ENCODE assay signal across 23 mouse cellular contexts in genomic region chr6:136489899-136490298, GRCm38 (mm10). TPM values are rescaled to one million over a fixed set of nuclear protein-coding genes. Genes with fewer than 3 reads are reported as not detected.
DNase-seq lines count a peak whose midpoint lies in the region; ATAC-seq lines count a peak whose summit lies in the region.
"Had no signal": no experiment of that assay in that cellular context is flagged by ENCODE, and none has a peak within 500 bp of the region (broad histone marks: within the 10 kb centered on the region; RNA-seq: fewer than 3 reads in every experiment).

No protein-coding gene starts in this region.

- H3K9ac ChIP-seq in hindbrain, embryonic 12.5 days, result no peak overlapping the region
- H3K9ac ChIP-seq: embryonic facial prominence, embryonic 15.5 days; hindbrain, embryonic 15.5 days; liver, postnatal 0 days; neural tube, embryonic 13.5 days had no signal

- no peak overlapping the region for H3K4me3 ChIP-seq in hindbrain, embryonic 12.5 days
- H3K4me3 ChIP-seq: embryonic facial prominence, embryonic 15.5 days; hindbrain, embryonic 15.5 days; left cerebral cortex, adult 2 months; limb, embryonic 10.5 days; megakaryocyte, embryonic 14.5 days; neural tube, embryonic 13.5 days had no signal

- H3K27me3 ChIP-seq in hindbrain, embryonic 12.5 days, result peaks cover 2% of the 10 kb centered on the region; the same call in 1 of the 2 replicates
- H3K27me3 ChIP-seq: embryonic facial prominence, embryonic 15.5 days; hindbrain, embryonic 15.5 days; megakaryocyte, embryonic 14.5 days; neural tube, embryonic 13.5 days had no signal

- peak; percentile 73 for DNase-seq in urinary bladder, postnatal 14 days (ENCODE audit: low spot score)
- no peak for DNase-seq in urinary bladder, postnatal 25 days (ENCODE audit: low spot score)
- DNase-seq in induced T-regulatory cell, adult 2 months (ENCODE audit: low read depth), result peak; percentile 27
- peak; percentile 33 for DNase-seq in lung, postnatal 14 days
- DNase-seq in adrenal gland, postnatal 4 days (ENCODE audit: low spot score in 2 of 2), result no peak
- no peak for DNase-seq in retina, embryonic 14.5 days (ENCODE audit: low spot score)
- DNase-seq: adrenal gland, adult 2 months; cerebellum, postnatal 14 days; heart, postnatal 36 days; kidney, adult 2 months; kidney, postnatal 14 days; liver, postnatal 0 days; midbrain, embryonic 14.5 days; spleen, adult 18-20 months; thymus, postnatal 14 days had no signal

- no peaks in the 10 kb centered on the region for H3K4me1 ChIP-seq in hindbrain, embryonic 12.5 days
- H3K4me1 ChIP-seq: hindbrain, embryonic 15.5 days had no signal

- no peak overlapping the region for H3K27ac ChIP-seq in hindbrain, embryonic 12.5 days
- H3K27ac ChIP-seq: embryonic facial prominence, embryonic 15.5 days; hindbrain, embryonic 15.5 days; left cerebral cortex, adult 2 months; limb, embryonic 10.5 days; neural tube, embryonic 13.5 days had no signal

- H3K4me2 ChIP-seq in hindbrain, embryonic 12.5 days (replicated peaks), result no peak overlapping the region
- H3K4me2 ChIP-seq: embryonic facial prominence, embryonic 15.5 days; hindbrain, embryonic 15.5 days; neural tube, embryonic 13.5 days had no signal

- no peaks in the 10 kb centered on the region for H3K9me3 ChIP-seq in hindbrain, embryonic 12.5 days (replicated peaks)
- H3K9me3 ChIP-seq: embryonic facial prominence, embryonic 15.5 days; hindbrain, embryonic 15.5 days; limb, embryonic 10.5 days; neural tube, embryonic 13.5 days had no signal

- ATAC-seq in hindbrain, embryonic 12.5 days (ENCODE audit: low FRiP score), result no peak
- ATAC-seq: forebrain, embryonic 16.5 days; liver, postnatal 0 days had no signal

- H3K36me3 ChIP-seq in hindbrain, embryonic 12.5 days, result no peaks in the 10 kb centered on the region
- H3K36me3 ChIP-seq: embryonic facial prominence, embryonic 15.5 days; hindbrain, embryonic 15.5 days; limb, embryonic 10.5 days; neural tube, embryonic 13.5 days had no signal

- WGBS in hindbrain, embryonic 12.5 days, result 74% methylated on average over 3 of the region's 3 CpGs

RNA-seq across cellular contexts. Expression of gene Atf7ip, which starts 16.1 kb away (rescaled TPM):
- 100 to 1,000 TPM; 119 to 123 TPM for total RNA-seq in adrenal gland, postnatal 4 days (2021)
- 63.8 and 77.2 TPM in 2 replicates for polyA plus RNA-seq in hindbrain, embryonic 12.5 days (2016; fragmentation: Nextera tagmentation; extraction: Ambion mirVana)

Comparison
In these comparisons a context has a peak if more than half of its experiments do, and no peak if none do; other contexts are left out.
1. DNase-seq: peak in urinary bladder, postnatal 14 days (single experiment), induced T-regulatory cell, adult 2 months (single experiment) and lung, postnatal 14 days (single experiment); none in urinary bladder, postnatal 25 days (single experiment), adrenal gland, postnatal 4 days (0 of 2) and retina, embryonic 14.5 days (single experiment).